Mouse (Mus musculus) lung, postnatal 4 days (tissue): Measurements from ENCODE around the gene Psmb10.
"Not testable (repeated sequence)": the region's sequence is repeated elsewhere in the genome, so short reads cannot be mapped to it uniquely, and the experiment has no call there.

Source experiments
- DNase-seq, 2 experiments: peaks; one replicate each; pipeline ENCODE4 v3.0.0; 2021

Gene Psmb10

DNA sequence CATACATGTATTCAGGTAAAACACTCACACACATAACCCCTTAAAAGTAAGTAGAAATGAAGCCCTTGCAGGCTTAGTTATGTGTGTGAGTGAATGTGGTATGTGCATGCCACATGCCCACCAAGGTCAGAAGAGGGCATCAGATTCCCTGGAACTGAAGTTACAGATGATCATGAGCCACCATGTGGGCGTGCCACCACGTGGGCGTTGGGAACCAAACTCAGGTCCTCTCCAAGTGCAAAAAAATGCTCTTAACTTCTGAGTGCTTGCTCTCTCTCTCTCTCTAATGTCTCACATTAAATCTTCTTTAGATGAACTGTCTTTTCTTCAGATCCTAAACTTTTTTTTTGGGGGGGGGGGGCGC lies at the start of gene Psmb10:
Gene Psmb10 (minus strand): TSS at position 139 of the 364 bp plus-strand sequence.
- DNase-seq: peak in 1 of 2 experiments; percentile 49

DNA sequence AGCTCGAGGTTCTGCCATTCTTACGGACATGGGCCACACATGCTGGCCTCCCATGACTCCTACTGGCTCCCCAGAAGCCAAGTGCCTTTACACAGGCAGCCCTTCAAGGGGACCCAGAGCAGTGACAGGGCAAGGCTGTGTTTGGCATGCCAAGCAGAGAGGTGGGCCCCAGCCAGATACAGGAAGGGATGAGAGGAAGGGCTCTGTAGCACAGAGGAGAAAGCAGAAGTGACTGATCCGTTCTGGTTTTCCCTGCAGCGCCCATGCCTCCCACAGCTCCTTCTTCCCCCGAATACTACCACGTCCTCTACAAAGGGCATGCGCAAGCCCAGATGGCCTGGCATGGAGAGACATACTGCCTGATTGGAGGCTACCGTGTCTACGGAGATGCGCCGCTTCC lies 45.2 kb upstream of the Psmb10 start:
- not testable (repeated sequence) for DNase-seq

DNA sequence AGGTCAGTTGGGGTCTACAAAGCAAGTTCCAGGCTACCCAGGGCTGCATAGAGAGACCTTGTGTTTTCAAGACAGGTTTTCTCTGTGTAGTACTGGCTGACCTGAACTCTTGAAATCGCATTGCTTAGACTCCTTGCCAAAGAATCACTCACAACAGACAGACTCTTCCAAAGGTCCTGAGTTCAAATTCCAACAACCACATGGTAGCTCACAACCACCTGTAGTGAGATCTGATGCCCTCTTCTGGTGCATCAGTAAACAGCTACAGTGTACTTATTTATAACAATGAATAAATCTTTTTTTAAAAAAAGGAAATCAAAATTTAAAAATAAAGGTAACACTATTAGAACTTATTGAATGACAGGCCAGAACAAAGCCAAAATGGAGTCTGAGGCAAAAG lies 42.9 kb upstream of the Psmb10 start:
- no peak for DNase-seq

- DNase-seq: no peak
Measured at GRCm38 (mm10) chr8:105979325-105979724, 41.1 kb upstream of the Psmb10 start, which contains the start of gene Dpep3. TSS of gene Dpep3 (minus strand) at chr8:105979429.

GRCm38 (mm10) chr8:105975363-105975762 lies 37.1 kb upstream of the Psmb10 start:
- no peak for DNase-seq

DNA sequence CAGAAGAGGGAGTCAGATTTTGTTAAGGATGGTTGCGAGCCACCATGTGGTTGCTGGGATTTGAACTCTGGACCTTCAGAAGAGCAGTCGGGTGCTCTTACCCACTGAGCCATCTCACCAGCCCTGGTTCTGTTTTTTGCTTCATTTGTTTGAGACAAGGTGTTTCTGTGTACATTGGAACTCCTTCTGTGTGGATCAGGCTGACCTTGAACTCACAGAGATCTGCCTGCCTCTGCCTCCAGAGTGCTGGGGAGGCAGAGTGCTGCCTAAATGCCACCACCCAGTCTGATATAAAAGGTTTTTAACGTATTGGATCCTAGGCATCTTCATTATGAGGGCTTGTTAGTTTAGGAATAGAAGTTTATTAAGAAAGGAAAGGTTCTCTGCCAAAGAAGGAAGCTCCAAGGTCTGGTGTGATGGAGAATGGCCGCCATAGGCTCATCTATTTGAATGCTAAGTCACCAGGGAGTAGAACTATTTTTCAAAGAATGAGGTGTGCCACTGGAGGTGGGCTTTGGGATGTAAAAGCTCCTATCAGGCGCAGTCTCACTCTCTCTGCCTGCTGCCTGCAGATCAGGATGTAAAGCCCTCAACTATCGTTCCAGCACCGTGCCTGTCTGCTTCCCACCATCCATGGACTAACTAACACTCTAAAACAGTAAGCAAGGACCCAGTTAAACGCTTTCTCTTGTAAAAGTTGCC lies 32.9 kb upstream of the Psmb10 start:
- DNase-seq: no peak

GRCm38 (mm10) chr8:105969367-105969766 lies 31.1 kb upstream of the Psmb10 start:
- no peak for DNase-seq

DNA sequence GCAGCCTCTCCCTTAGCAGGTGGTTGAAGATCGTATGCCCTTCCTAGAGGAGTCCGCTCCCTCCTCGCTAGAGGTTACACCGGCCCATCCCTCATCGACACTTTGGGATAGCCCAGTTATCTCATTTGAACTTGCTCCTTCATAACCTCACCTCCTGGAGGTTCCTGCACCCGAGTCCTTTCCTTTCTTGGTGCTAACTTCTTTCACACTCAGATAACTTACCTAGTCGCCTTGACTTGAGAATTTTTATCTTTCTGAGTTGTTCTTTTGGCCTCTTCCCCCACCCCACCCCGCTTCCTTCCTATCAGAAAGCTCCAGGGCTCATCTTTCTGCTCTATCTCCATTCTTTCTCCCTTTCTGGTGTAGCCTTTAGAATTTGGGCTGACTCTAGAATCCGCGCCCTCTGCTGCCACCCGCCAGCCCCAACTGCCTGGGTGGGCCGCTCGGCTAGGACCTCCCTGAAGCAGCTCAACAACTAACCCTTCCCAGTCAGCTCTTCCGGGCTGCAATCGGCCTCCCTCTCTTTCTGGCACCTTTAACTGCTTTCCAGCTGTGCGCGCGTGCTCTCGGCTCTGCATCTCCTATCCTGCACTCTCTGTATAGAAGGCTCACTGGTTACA lies 28.6 kb upstream of the Psmb10 start:
- DNase-seq: peak; percentile 67 to 80

DNA sequence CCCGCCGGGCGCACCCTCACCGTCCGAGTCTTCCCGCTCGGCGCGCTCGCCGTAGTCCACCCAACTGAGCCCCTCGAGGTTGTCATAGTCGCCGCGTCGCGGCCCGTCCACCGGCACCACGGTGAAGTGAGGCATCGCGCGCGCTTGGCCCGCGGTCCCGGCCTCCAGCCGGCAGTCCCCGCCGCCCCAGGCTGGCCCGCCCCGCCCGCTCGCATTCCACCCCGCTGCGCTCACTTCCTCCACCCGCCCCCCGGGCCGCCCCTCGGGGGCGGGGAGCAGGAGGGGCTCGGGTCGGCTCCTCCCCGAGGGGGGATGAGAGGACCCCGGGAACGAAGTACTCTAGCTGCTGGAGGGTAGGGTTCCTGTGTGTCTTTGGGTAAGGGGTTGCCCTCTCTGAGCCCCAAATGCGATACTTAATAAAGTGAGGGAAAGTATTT lies 27.7 kb upstream of the Psmb10 start, which contains the start of gene Slc12a4:
Gene Slc12a4 (minus strand): TSS at position 193 of the 437 bp plus-strand sequence.
- DNase-seq: peak; percentile 90 to 91

DNA sequence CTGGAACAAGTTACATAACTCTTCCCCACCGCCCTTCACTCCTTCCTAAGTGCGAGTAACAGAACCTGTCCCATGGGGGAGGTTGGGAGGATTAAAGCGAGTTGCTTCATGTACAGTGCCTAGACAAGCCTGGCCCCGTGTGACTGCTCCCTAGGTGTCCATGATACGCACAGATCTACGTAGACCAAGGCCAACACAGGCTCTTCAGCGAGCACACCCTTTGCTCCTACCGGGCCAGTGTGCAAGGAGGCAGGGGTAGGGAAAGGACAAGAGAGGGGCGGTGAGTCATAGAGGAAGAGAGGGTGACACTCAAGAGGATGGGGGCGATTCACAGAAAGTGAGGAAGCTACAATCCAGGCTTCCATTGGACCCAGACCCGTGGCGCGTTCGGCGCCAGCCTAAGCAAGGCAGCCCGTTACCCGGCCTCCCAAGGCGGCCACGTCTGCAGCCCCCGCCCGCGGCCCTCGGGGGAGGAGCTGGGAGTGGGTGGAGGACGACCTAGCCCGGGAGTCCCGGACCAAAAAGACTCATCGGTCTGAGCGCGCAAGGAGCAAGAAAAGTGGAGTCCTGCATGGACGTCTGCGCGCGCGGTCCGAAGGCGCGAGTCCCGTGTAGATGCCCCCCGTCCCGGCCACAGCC lies 27.1 kb upstream of the Psmb10 start:
- peak; percentile 74 to 79 for DNase-seq

DNA sequence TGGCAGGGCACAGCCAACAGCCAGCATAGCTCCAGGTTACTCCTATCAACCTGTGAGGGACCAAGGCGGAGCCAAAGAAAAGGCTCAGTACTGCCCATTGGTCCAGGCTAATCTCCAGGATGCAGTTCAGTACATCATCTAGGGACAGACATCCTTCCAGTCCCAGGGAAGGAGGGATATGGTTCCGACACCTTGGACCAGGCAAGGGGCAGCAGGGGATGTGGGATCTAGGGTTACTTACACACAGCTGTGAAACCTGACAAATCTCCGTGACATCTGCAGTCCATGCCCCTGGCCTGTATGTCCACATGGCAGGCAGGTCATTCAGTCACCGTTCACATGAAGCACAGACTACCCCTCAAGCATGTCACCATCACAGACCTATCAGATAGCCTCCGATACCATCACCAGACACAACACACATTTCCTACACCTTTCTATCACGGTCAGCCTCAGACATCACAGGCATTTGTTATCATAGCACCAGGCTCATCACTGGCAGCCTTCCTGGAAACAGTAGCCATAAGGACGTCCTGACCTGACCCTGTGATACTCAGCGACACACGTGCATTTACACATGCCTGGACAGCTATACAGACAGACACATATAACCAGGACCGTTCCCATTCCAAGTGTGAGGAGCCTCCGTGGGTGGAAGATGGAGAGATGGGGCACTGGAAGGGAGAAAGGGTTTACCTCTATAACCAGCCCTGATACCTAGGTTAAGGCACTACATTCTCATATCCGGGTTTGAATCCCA lies 26.4 kb upstream of the Psmb10 start:
- no peak for DNase-seq

DNA sequence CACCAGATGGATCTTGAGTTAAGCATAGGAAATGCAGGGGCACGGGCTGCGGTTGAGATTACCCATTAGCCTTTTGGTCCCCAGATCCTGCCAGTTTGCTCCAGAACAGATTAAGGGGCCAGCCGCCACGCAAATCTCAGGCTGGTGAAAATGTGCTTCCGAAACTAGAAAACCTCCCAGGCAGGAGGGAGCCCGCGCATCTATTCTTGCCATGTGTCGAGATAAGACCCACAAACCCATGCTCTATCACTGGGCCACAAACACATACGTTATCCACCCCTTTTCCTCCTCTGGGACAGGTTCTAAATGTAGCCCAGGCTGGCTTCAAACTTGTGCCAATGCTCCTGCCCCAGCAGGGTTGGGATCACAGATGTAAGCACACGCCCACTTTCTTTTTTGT lies 23.3 kb upstream of the Psmb10 start:
- DNase-seq: no peak

DNA sequence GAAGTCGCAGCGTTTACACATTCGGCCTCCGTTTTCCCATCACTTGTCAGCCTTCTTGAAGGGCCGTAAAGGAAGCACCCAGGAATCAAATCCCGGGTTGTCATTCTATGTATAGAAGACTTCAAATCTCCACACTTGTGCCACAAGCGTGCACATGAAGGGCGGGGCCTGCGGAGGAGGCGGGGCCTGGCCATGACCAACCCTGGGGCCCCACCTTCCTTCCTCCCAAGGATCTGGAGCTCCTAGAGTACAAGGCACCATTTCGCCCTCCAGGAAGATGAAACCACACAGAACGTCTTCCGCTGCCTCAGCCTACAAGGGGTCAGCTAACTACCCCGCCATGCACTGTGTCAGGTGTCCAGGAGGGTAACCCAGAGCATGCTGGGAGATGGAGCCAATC lies 22.9 kb upstream of the Psmb10 start:
- no peak for DNase-seq

- DNase-seq: peak; percentile 45 to 73
Measured at GRCm38 (mm10) chr8:105959350-105959749, 21.1 kb upstream of the Psmb10 start.

- DNase-seq: peak; percentile 37 to 52
Measured at GRCm38 (mm10) chr8:105957813-105958212, 19.6 kb upstream of the Psmb10 start.

- DNase-seq: no peak
Measured at GRCm38 (mm10) chr8:105956556-105956955, 18.3 kb upstream of the Psmb10 start.

DNA sequence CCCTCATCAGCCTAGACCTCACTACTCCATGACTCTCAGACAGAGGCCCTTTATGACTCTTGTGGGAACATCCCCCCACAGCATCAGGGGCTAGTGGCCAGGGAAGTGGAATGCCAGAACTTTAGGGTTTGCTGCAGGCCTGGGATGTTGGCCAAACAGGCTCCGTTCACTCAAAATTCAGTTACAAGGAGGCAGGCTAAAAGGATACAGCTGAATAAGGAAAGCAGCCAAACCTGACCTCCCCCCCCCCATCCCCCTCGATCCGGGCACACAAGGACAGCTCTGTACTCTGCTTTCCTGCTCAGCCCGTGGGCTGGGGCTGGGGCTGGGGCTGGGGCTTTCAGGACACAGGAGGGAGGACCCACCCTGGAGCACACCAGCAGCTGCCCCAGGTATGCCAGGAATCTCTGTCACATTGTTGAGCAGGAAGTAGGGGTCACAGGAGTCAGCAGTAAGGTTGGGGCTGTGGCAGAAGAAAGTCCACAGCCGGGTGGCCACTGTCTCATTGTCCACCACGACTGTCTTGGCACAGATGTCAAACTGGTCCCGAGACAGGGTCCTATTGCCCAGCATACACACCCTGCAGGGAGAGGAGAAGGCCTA lies 12.9 kb upstream of the Psmb10 start:
- peak; percentile 34 to 72 for DNase-seq

DNA sequence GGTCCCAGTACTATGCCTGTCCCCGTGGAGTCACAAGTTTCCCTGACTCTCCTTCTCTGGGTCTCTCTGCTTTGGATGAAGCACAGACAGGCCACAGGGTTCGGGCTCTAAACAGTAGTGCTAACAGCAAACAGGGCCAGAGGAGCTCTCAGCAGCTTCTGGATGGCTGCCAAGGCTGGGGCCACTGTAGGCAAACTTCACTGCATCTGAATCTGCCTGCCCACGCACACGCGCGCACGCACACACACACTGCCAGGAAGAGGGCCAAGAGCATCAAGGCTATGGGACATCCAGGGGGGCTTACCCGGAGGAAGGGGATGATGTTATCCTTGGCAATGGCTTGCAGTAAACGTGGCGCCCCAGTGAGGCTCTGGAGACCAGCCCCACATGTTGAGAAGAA lies 11.1 kb upstream of the Psmb10 start:
- peak; percentile 62 to 73 for DNase-seq

DNA sequence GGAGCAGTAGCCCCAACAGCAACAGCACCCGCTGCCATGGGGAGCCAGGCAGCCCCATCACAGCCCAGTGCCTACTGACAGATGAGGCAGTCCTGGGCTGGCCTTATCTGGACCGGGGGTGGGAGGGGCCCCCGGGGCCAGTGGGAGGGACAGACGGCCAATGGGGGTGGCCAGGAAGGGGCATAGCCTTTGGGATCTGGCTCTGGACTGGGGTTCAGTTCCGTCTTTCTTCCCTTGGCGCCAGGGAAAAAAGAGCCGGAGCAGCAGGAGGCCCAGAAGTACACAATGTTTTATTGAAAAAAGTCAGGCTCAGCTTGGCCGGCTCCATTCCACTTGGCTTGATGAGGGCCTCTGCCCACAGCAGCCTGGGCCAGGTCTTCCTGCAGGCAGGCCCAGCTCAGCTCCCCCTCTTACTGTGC lies 5.1 kb upstream of the Psmb10 start, which contains the start of gene Lcat:
Gene Lcat (minus strand): TSS at position 62 of the 419 bp plus-strand sequence.
- DNase-seq: no peak

GRCm38 (mm10) chr8:105942542-105942941 lies 4.3 kb upstream of the Psmb10 start:
- DNase-seq: no peak

DNA sequence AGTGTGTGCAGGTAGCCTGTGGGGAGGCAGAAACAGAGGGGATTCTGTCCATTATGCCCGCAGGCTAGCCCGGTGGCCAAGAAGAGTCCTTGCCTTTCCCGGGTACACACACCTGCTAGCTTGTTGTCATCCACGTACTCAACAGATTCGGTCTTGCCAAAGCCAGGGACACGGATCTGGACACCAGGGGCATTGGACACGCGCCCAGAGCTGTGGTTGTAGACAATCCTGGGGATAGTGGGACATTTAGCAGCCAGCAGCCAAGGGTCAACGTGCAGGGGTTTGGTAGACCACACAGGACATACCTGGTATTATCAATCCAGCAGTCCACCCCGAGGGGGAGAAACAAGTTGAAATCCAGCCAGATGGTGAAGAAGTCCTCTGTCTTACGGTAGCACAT lies 3.8 kb upstream of the Psmb10 start:
- DNase-seq: no peak

DNA sequence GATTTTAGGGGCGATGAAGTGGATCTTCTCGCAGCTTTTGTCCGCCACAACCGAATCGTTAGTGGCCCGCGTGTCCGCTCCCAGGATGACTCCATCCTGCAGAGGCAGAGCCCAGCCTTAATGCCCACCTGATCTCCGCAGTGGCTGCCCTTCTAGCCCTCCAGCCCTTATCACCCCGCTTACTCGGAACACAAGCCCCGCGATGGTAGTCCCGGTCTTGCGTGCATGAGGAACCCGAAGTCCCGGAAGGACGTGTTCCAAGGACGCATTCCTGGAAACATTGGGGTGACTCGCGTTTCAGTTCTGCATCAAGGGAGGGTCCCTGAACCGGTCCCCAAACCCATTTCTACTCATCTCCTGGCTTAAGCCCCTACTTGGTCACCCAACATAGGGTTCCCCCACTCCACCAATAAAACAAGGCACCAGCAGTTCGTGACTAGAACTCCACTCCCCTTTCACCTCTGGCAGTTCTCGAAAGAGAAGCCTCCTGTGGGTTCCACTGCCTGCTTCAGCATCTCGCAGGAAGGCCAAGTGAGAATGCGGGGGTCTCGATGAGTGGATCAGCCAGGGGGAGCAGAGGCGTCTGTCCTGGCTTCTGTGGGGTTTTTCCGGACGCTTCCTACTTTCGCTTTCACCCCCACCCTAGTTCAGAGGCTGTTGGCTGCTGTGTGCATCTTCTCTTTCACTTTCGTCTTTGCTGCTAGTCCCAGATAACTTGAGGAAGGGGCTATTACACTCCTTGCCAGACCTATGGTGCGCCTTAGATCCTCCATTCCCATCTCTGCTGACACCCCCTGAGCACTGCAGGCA lies 543 bp downstream of the Psmb10 start:
- DNase-seq: peak in 1 of 2 experiments; percentile 59
